Mouse (Mus musculus) myocyte (in vitro differentiated cells): ENCODE data around the gene Ttc30a2.

Experiments used
- POLR2AphosphoS2 ChIP-seq: IDR thresholded peaks from one replicate; pipeline ENCODE4 v1.6.1; 2011; ENCODE audit warnings: low read depth, control low read depth; ENCODE audit not compliant: insufficient read length
- REST ChIP-seq: IDR thresholded peaks from one replicate; pipeline ENCODE4 v1.6.1; 2011; ENCODE audit warnings: mild to moderate bottlenecking, control low read depth, moderate library complexity; ENCODE audit not compliant: insufficient read depth, insufficient read length
- USF1 ChIP-seq: IDR thresholded peaks from one replicate; pipeline ENCODE4 v1.6.1; 2011; ENCODE audit warnings: low read depth, mild to moderate bottlenecking, control low read depth, moderate library complexity

- TF ChIP-seq USF1 = no peak
- TF ChIP-seq REST = no peak
- no peak for TF ChIP-seq POLR2AphosphoS2
Observed at GRCm38 (mm10) chr2:75987739-75988138, 9.8 kb upstream of the Ttc30a2 start.
